Mouse (Mus musculus): ENCODE results near the gene Chrna9.

DNA sequence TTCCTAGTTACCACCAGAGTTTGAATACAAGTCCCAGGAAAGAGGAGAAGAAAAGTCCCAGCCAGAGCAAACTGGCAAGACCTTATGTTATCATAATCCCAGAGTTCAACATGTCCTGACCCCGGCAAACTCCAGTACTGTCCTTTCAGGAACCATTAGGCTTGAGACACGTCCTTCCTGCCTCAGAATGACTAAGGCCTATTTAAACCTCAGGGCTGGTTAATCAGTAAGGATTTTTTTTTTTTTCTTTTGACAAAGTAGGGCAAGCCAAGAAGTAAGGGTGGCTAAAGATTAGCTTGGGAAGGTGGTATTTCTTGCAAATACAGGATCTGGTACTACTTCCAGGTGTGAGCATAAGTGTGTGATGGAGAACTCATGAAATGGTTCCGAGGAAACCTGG is 79.3 kb downstream of the Chrna9 start:
- TF ChIP-seq CTCF (IDR thresholded peaks at IDR 0.05; ENCODE audit: borderline replicate concordance, insufficient read depth, low read length) (no peak), POLR2A (IDR thresholded peaks at IDR 0.05; ENCODE audit: low read depth, low read length) (no peak)

Measured in embryonic fibroblast, embryonic 13.5 days (primary cell).